Mouse (Mus musculus) layer of hippocampus, adult 11-12 months (tissue): ENCODE results near the gene Tbcel.

Source experiments
- DNase-seq: peaks from one replicate; pipeline ENCODE4 v3.0.0; 2022; ENCODE audit warnings: low spot score

Gene Tbcel

GRCm38 (mm10) chr9:42385656-42386055 is 122.0 kb downstream of the Tbcel start:
- no peak for DNase-seq

- no peak for DNase-seq
These were observed 124.8 kb downstream of the Tbcel start for GRCm38 (mm10) chr9:42382628-42383347.

- peak; percentile 33 for DNase-seq
These were observed 125.5 kb downstream of the Tbcel start for GRCm38 (mm10) chr9:42382063-42382462.

- DNase-seq: no peak
These were observed 129.5 kb downstream of the Tbcel start for GRCm38 (mm10) chr9:42378071-42378470.

- DNase-seq: no peak
These were observed 130.0 kb downstream of the Tbcel start for GRCm38 (mm10) chr9:42377656-42378055.

- no peak for DNase-seq
These were observed 135.8 kb downstream of the Tbcel start for GRCm38 (mm10) chr9:42371670-42372368.
